Mouse (Mus musculus) neural tube, embryonic 11.5 days (tissue): ENCODE measurements around the gene Tnfsf4. TPM values are rescaled to one million over a fixed set of nuclear protein-coding genes. Genes with fewer than 3 reads are reported as not detected.

Source experiments
- ATAC-seq: fragments of 200-750 bp; cut with Nextera tagmentation; 2 replicates; pipeline ENCODE4 v1.8.0; 2017; ENCODE audit warnings: moderate number of reproducible peaks, mild to moderate bottlenecking, moderate TSS enrichment, moderate library complexity; ENCODE audit not compliant: insufficient read depth, low FRiP score, low TSS enrichment
- DNase-seq: peaks from one replicate; pipeline ENCODE4 v3.0.0-alpha.2; 2015; ENCODE audit warnings: low spot score
- H3K27ac ChIP-seq: fragments of 300-500 bp; sonication (generic); 2 replicates; pipeline ENCODE4 v1.5.1; 2014; ENCODE audit warnings: low read depth, mild to moderate bottlenecking, low read length
- H3K27me3 ChIP-seq: fragments of 300-500 bp; sonication (generic); 2 replicates; pipeline ENCODE4 v1.6.1; 2014; ENCODE audit warnings: mild to moderate bottlenecking, low read length, mixed read lengths; ENCODE audit not compliant: control insufficient read depth, insufficient read depth
- H3K36me3 ChIP-seq: fragments of 300-500 bp; sonication (generic); 2 replicates; pipeline ENCODE4 v1.6.1; 2014; ENCODE audit warnings: mild to moderate bottlenecking, low read length, moderate library complexity, mixed read lengths; ENCODE audit not compliant: control insufficient read depth, insufficient read depth
- H3K4me1 ChIP-seq: fragments of 300-500 bp; sonication (generic); 2 replicates; pipeline ENCODE4 v1.6.1; 2014; ENCODE audit warnings: low read length, mixed read lengths; ENCODE audit not compliant: control insufficient read depth, insufficient read depth
- H3K4me2 ChIP-seq: fragments of 300-500 bp; sonication (generic); 2 replicates; pipeline ENCODE4 v1.6.1; 2014; ENCODE audit warnings: low read depth, mild to moderate bottlenecking, moderate library complexity
- H3K4me3 ChIP-seq: fragments of 300-500 bp; sonication (generic); 2 replicates; pipeline ENCODE4 v1.5.1; 2014; ENCODE audit warnings: low read depth, low read length
- H3K9ac ChIP-seq: fragments of 300-500 bp; sonication (generic); 2 replicates; pipeline ENCODE4 v1.6.1; 2014; ENCODE audit warnings: mild to moderate bottlenecking, low read length
- H3K9me3 ChIP-seq: fragments of 300-500 bp; sonication (generic); 2 replicates; pipeline ENCODE4 v1.6.1; 2016; ENCODE audit warnings: low read length; ENCODE audit not compliant: control insufficient read depth
- WGBS: fragments of 180-500 bp; shearing (Covaris S2); extraction: QIAGEN DNeasy Blood & Tissue Kit; methylation state at CpG from one replicate; pipeline ENCODE4 v1.1.7; 2014; 5-methylcytosine and 5-hydroxymethylcytosine counted together
- polyA plus RNA-seq: library from polyadenylated mRNA; unstranded; fragments of >200 nt; fragmentation: Nextera tagmentation; extraction: Ambion mirVana; gene quantifications from 2 replicates; pipeline ENCODE4 v1.2.1, GENCODE M21; 2014

Gene Tnfsf4
- not detected in 2 replicates for polyA plus RNA-seq

DNA sequence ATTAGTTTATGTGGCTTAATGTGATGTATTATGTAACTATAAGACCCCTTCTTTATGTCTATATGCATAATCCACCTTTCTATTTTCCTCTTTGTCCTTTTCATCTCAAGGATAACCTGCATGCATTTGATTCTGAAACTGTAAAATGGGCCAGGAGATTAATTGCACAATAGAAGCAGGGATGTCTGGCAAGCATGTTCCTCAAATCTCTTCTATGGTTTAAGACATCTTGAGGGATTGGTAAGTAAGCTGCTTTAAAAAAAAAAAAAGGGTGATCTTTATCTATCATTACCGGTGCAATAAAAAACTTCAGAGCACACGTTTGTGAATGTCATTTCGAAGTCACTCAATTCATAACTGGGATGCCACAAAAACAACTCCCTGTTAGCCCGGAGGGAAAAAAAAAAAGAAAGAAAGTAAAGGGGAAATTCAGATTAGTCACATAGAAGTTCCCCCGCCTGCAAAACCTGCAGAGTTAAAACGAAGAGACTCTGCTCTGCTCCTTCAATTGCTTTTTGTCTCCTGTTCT, at the start of gene Tnfsf4:
Tnfsf4 (plus strand) TSS at position 479 of the 529 bp plus-strand sequence.
- Histone ChIP-seq H3K4me1 (no peaks in the 10 kb centered on the region), H3K4me2 (no peak within 1 kb of the TSS), H3K9me3 (no peaks in the 10 kb centered on the region), H3K9ac (no peak within 1 kb of the TSS), H3K27ac (no peak within 1 kb of the TSS), H3K4me3 (no peak within 1 kb of the TSS), H3K27me3 (no peaks in the 10 kb centered on the region), H3K36me3 (no peaks in the 10 kb centered on the region)
- DNase-seq (no peak), ATAC-seq (no peak)
- 81% methylated on average over 6 of the region's 6 CpGs for WGBS

DNA sequence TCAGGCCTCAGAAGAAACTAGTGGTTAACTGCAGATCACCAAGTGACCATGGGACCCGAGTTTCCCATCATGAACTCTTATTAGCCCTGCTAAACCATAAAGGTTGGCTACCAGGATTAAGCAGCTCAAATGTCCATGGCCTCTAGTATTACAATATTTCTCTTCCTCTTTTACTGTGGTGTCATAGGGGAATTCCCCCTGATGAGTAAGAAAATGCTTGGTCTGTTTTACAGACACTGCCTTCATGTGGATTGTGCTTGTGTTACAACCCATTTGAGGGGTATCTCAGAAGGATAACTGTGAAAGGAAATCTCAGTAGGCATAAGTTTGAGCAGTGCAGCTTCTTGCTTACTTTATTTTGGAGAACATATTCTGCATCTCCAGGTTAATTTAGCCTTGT, 44.2 kb upstream of the Tnfsf4 start:
- DNase-seq (no peak), ATAC-seq (no peak)
- no peak overlapping the region for H3K4me3 ChIP-seq
- no peaks in the 10 kb centered on the region for H3K27me3 ChIP-seq
- no peak overlapping the region for H3K9ac ChIP-seq
- WGBS, result 70% methylated on average over 1 of the region's 1 CpGs
- H3K4me1 ChIP-seq, result no peaks in the 10 kb centered on the region
- H3K36me3 ChIP-seq, result no peaks in the 10 kb centered on the region
- H3K4me2 ChIP-seq, result no peak overlapping the region
- no peak overlapping the region for H3K27ac ChIP-seq
- no peaks in the 10 kb centered on the region for H3K9me3 ChIP-seq

DNA sequence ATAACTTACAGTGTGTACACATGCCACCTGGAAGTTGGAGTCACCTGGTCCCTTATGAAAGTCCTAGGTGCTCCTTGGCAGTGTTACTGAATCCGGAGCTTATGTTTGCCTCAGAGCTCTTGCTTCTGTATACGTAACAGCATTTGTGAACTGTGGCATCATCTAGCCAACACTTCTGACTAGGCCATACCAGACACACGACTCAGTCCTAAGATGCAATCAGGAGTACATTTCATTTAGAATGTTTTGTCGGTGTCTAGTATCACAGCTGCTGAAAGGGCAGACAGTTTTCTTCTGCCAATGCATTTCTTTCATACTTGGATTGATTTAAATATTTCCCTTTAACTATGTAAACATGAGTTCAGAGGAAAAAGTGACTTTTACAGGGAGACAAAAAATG, 30.2 kb upstream of the Tnfsf4 start:
- no peak for ATAC-seq
- Histone ChIP-seq H3K27ac (no peak overlapping the region), H3K9ac (no peak overlapping the region), H3K4me2 (no peak overlapping the region), H3K36me3 (no peaks in the 10 kb centered on the region), H3K4me3 (no peak overlapping the region), H3K27me3 (no peaks in the 10 kb centered on the region), H3K9me3 (no peaks in the 10 kb centered on the region), H3K4me1 (no peaks in the 10 kb centered on the region)
- 95% methylated on average over 4 of the region's 4 CpGs for WGBS
- no peak for DNase-seq

DNA sequence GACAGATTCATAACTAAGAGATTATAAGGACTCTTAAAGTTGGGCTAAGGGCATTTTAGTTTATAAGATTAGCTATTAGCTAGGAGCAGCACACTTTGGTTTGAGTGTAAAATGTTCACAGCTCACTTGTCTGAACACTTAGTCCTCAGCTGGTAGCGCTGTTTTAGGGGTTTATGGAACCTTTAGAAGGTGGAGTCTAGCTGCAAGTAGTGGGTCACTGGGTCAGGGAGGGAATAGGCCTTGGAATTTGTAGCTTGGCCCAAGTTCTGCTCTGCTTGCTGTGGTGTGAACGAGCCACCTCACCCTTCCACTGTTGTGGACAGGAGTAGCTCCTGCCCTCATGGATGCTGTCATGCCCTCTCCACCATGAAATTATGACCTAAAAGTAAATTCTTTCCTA, 23.3 kb upstream of the Tnfsf4 start:
- Histone ChIP-seq H3K36me3 (no peaks in the 10 kb centered on the region), H3K9me3 (no peaks in the 10 kb centered on the region), H3K9ac (no peak overlapping the region), H3K27ac (no peak overlapping the region), H3K27me3 (no peaks in the 10 kb centered on the region), H3K4me1 (no peaks in the 10 kb centered on the region), H3K4me2 (no peak overlapping the region), H3K4me3 (no peak overlapping the region)
- no peak for DNase-seq
- ATAC-seq, result no peak
- WGBS, result 77% methylated on average over 2 of the region's 2 CpGs

DNA sequence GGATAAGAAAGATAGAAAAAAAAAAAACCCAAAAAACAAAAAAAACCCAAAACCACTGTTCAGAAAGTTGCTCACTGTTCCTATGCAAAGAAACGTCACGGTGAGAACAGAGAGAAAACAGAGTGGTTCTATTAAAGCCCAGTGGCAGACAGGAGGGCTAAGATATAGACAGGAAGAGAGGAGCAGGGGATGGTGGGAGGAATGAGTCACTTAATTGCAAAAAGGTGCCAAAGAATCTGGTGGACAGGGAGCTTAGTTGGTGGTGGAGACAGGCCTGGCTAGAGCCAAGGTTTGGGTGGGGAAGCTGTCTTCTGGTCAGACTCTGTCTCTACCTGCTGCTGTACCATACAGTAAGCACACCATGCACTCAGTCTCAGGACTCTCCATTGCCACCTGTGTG, 19.3 kb upstream of the Tnfsf4 start:
- Histone ChIP-seq H3K4me3 (no peak overlapping the region), H3K4me1 (no peaks in the 10 kb centered on the region), H3K36me3 (no peaks in the 10 kb centered on the region), H3K9me3 (no peaks in the 10 kb centered on the region), H3K27ac (no peak overlapping the region), H3K9ac (no peak overlapping the region), H3K4me2 (no peak overlapping the region), H3K27me3 (no peaks in the 10 kb centered on the region)
- ATAC-seq (no peak), DNase-seq (no peak)
- 93% methylated on average over 2 of the region's 2 CpGs for WGBS

DNA sequence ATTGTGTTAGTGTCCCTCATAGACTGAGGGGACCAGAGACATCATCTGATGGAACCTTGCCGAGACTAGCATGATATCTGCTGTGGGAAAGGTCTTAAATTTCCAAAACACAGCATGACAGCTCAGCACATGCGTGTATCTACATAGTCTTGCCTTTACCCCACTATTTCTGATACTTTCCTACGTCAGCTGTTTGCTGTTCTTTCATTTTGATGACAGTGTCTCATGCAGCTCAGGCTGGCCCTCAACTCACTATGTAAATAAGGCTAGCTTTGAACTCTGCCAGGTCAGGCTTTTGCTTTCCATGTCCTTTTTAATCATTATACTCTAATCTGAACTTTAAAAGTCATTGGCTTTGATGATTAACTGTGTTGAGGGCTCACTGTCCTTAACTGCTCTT, 16.6 kb upstream of the Tnfsf4 start:
- no peak for ATAC-seq
- 81% methylated on average over 3 of the region's 3 CpGs for WGBS
- H3K9me3 ChIP-seq, result no peaks in the 10 kb centered on the region
- H3K27ac ChIP-seq, result no peak overlapping the region
- H3K9ac ChIP-seq, result no peak overlapping the region
- DNase-seq, result no peak
- no peak overlapping the region for H3K4me2 ChIP-seq
- H3K4me1 ChIP-seq, result no peaks in the 10 kb centered on the region
- no peaks in the 10 kb centered on the region for H3K36me3 ChIP-seq
- no peak overlapping the region for H3K4me3 ChIP-seq
- no peaks in the 10 kb centered on the region for H3K27me3 ChIP-seq

DNA sequence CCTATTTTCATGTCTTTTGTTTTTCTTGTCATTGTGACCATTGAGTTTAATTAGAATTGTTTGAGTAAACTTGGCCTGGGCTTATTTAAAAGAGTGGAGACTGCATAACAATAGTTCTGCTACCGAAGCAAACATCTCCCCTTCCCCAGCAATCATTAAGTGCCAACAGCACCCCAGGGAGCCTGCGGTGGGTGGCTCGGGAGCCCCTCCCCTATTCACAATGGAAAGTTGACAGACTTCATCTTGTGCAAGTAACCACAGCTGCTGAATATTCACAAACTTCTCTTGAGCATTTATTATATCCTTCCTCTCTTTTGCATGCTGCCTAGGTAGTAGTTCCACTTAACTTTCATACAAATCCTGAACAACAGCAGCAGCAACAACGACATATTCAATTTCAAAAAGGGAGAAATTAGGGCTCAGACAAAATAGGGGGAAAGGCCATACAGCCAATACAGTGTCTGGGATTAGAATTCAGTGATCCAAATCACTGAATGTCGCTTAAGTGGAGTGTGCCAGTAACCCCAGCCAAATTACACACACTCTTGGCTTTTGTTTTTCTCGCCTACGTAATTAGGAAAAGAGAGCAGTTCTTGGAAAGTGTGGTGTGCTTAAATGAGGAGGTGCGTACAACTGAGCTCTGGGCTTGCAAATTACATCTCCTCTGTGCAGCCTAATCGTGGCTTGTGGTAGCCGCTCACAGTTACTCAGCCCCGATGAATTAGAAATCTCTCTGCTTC, 15.4 kb upstream of the Tnfsf4 start:
- Histone ChIP-seq H3K9ac (no peak overlapping the region), H3K36me3 (no peaks in the 10 kb centered on the region), H3K27me3 (no peaks in the 10 kb centered on the region), H3K4me3 (no peak overlapping the region), H3K27ac (no peak overlapping the region), H3K4me1 (no peaks in the 10 kb centered on the region), H3K4me2 (no peak overlapping the region), H3K9me3 (no peaks in the 10 kb centered on the region)
- DNase-seq (no peak), ATAC-seq (no peak)
- WGBS, result 23% methylated on average over 11 of the region's 11 CpGs

DNA sequence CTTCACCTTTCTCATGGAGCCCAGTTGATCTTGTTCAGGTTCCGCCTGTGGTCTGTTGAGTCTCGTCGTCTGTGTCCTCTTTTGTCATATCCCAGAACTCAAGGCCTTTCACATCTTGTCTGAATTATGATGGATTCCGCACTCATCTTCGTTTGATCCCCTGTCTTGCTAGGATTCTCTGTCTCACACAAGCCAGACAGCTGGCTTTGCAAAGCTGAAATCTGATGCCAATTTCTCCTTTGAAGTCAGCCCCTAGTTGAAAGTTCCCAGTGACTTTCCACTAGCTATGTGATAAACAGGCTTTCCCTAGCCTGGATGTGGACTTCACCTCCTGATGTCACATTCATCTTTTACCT, 14.8 kb upstream of the Tnfsf4 start:
- Histone ChIP-seq H3K4me3 (no peak overlapping the region), H3K4me1 (no peaks in the 10 kb centered on the region), H3K4me2 (no peak overlapping the region), H3K27ac (no peak overlapping the region), H3K36me3 (no peaks in the 10 kb centered on the region), H3K27me3 (no peaks in the 10 kb centered on the region), H3K9ac (no peak overlapping the region), H3K9me3 (no peaks in the 10 kb centered on the region)
- ATAC-seq (no peak), DNase-seq (no peak)
- WGBS, result 38% methylated on average over 5 of the region's 5 CpGs

DNA sequence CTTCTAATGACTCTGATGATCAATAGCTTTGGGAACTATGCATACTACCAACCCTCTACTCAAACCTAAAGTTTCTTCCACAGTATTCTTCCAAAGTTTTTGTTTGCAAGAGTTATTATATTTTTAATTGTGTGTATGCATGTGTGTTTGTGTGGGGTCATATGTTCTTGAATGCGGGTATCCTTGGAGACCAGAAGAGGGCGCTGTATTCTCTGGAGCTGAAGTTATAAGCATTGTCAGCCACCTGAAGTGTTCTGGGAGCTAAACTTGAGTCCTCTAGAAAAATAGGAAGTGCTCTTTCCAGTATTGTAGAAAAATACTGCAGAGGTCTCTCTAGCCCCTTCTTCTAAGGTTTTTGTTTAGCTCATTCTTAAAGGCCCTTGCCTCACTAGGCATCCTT, 5.1 kb upstream of the Tnfsf4 start:
- no peaks in the 10 kb centered on the region for H3K4me1 ChIP-seq
- no peaks in the 10 kb centered on the region for H3K27me3 ChIP-seq
- 62% methylated on average over 2 of the region's 2 CpGs for WGBS
- no peak overlapping the region for H3K4me3 ChIP-seq
- DNase-seq, result no peak
- H3K9me3 ChIP-seq, result no peaks in the 10 kb centered on the region
- no peak for ATAC-seq
- H3K36me3 ChIP-seq, result no peaks in the 10 kb centered on the region
- H3K27ac ChIP-seq, result no peak overlapping the region
- H3K4me2 ChIP-seq, result no peak overlapping the region
- H3K9ac ChIP-seq, result no peak overlapping the region
